Mouse (Mus musculus) limb, embryonic 10.5 days (tissue): ENCODE measurements around the gene BC024978. TPM values are rescaled to one million over a fixed set of nuclear protein-coding genes. Genes with fewer than 3 reads are reported as not detected.

ENCODE experiments used
- DNase-seq: peaks from one replicate; pipeline ENCODE4 v3.0.0-alpha.2; 2017; ENCODE audit warnings: low spot score
- H3K27ac ChIP-seq: fragments of 300-500 bp; sonication (generic); 2 replicates; pipeline ENCODE4 v1.5.1; 2016; ENCODE audit warnings: mild to moderate bottlenecking
- H3K27me3 ChIP-seq: fragments of 300-500 bp; sonication (generic); 2 replicates; pipeline ENCODE4 v1.6.1; 2016; ENCODE audit warnings: low read depth, mild to moderate bottlenecking; ENCODE audit not compliant: poor library complexity, severe bottlenecking
- H3K36me3 ChIP-seq: fragments of 300-500 bp; sonication (generic); 2 replicates; pipeline ENCODE4 v1.6.1; 2016; ENCODE audit warnings: mild to moderate bottlenecking, moderate library complexity
- H3K4me1 ChIP-seq: fragments of 300-500 bp; sonication (generic); 2 replicates; pipeline ENCODE4 v1.6.1; 2016
- H3K4me3 ChIP-seq: fragments of 300-500 bp; sonication (generic); 2 replicates; pipeline ENCODE4 v1.5.1; 2016; ENCODE audit warnings: mild to moderate bottlenecking, moderate library complexity
- H3K9me3 ChIP-seq: fragments of 300-500 bp; sonication (generic); replicated peaks from 2 replicates; pipeline ENCODE4 v1.6.1; 2016; ENCODE audit warnings: mild to moderate bottlenecking
- WGBS: fragments of 180-500 bp; shearing (Covaris S2); methylation state at CpG from one replicate; pipeline ENCODE4 v1.1.7; 2016; 5-methylcytosine and 5-hydroxymethylcytosine counted together
- polyA plus RNA-seq: library from polyadenylated mRNA; unstranded; fragments of >200 nt; fragmentation: Nextera tagmentation; extraction: Ambion mirVana; gene quantifications from 2 replicates; pipeline ENCODE4 v1.2.1, GENCODE M21; 2016

The BC024978 gene
- polyA plus RNA-seq, 1 experiment from 2014 or later, result 4.5 TPM

DNA sequence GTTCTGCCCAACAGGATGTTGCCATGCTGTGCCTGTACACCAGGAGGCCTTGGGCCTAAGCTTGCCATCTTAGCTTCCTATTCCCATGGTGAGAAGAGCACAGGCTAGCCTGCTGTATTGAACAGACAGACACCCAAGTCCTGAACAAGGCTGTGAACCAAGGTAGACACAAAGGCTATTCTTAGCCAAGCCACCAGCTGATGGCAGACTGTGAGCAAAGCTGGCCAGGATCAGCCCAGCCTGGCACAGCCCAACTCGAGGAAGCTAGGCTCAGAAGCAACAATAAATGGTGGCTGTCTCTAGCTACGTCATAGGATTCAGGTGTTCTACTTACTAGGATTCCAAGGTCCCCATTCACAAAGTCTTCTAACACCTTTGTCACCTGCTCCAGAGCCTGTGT is 17.0 kb downstream of the BC024978 start:
- DNase-seq, result no peak
- no peaks in the 10 kb centered on the region for H3K4me1 ChIP-seq
- 96% methylated on average over 2 of the region's 2 CpGs for WGBS
- H3K36me3 ChIP-seq, result peaks cover 91% of the 10 kb centered on the region
- no peak overlapping the region for H3K27ac ChIP-seq
- H3K27me3 ChIP-seq, result no peaks in the 10 kb centered on the region
- no peaks in the 10 kb centered on the region for H3K9me3 ChIP-seq
- H3K4me3 ChIP-seq, result no peak overlapping the region

DNA sequence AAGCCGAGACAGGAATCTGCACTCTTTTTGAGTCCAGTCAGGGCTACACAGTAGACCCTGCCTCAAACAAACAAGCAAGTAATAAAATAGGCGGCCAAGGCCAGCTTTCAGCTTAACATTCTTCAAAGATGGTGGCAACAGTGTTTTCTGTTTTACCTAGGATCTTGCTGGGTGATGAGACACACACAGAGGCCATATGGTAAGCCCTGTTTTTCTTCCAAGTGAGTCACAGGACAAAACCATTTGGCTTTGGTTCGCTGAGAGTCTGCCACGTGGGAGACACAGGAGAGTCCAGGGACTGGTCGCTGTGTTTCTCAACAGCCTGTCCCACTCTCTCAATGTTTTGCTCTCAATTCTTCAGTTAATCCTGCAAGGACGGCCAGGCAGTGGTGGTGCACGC is 23.0 kb downstream of the BC024978 start:
- H3K27ac ChIP-seq, result no peak overlapping the region
- H3K36me3 ChIP-seq, result peaks cover 70% of the 10 kb centered on the region
- WGBS, result 83% methylated on average over 7 of the region's 7 CpGs

DNA sequence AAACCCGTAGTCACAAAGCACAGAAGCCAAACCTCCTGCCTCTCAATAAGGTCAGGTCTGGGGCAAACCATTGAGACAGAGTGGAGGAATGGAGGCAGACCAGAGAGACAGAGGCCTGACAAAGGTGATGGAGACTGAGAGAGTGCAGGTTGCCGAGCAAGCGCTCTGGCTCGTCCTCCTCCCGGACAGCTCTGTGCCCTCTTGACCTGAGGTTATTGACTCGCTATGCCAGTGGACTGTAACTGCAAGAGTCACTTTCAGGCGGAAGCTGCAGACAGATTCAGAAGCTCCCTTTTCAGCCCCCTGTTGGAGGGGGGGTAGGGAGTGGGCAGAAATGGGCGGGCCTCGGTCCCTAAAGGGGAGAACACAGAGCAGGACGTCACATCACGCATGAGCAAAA is 24.4 kb downstream of the BC024978 start:
- Histone ChIP-seq H3K27me3 (no peaks in the 10 kb centered on the region), H3K4me1 (peaks cover 11% of the 10 kb centered on the region), H3K9me3 (no peaks in the 10 kb centered on the region), H3K4me3 (no peak overlapping the region), H3K27ac (no peak overlapping the region), H3K36me3 (peaks cover 60% of the 10 kb centered on the region)
- DNase-seq, result no peak
- 76% methylated on average over 11 of the region's 11 CpGs for WGBS

More for the DNA sequence above, 23.0 kb downstream of the BC024978 start:
- Histone ChIP-seq H3K4me1 (no peaks in the 10 kb centered on the region), H3K4me3 (no peak overlapping the region), H3K9me3 (no peaks in the 10 kb centered on the region), H3K27me3 (no peaks in the 10 kb centered on the region)
- DNase-seq, result no peak

DNA sequence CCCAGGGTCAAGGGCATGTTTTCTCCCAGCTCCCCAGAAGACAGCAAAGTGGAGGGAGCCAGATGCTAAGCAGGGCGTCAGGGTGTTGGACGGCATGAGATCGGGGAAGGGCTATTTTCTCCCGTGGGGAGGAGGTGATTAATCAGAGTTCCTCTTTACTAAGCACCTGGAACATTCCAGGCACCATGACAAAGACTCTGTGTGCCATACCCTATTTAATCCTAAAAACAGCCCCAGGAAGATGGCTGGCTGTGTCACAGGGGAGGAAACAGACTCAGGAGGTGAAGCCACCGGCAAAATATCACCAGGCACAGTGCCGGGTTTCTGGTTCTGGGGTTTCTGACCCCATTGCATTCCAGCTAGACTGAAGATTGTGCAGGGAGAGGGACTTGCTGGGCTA is 26.4 kb downstream of the BC024978 start:
- H3K27me3 ChIP-seq, result no peaks in the 10 kb centered on the region
- no peaks in the 10 kb centered on the region for H3K9me3 ChIP-seq
- 81% methylated on average over 6 of the region's 6 CpGs for WGBS
- H3K36me3 ChIP-seq, result peaks cover 43% of the 10 kb centered on the region
- H3K27ac ChIP-seq, result no peak overlapping the region
- H3K4me1 ChIP-seq, result peaks cover 31% of the 10 kb centered on the region
- DNase-seq, result no peak
- no peak overlapping the region for H3K4me3 ChIP-seq

DNA sequence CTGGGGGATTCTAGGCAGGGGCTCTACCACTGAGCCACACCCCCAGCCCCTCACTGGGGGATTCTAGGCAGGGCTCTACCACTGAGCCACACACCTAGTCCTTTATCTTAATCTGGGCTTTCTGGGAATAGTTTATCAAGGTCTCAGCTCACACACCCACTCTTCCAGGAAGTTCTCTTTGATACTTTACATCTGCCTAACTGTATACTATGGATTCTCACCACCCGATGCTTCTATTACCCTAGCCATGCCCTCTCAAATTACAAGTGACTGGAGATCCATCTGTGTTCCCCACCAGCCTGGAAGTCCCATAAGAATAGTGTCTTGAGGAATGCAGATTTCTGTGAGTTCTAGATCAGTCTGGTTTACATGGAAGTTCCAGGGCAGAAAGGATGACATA is 27.0 kb downstream of the BC024978 start:
- WGBS, result 83% methylated on average over 1 of the region's 1 CpGs
- H3K36me3 ChIP-seq, result peaks cover 38% of the 10 kb centered on the region
- no peak overlapping the region for H3K27ac ChIP-seq
- no peaks in the 10 kb centered on the region for H3K9me3 ChIP-seq
- H3K4me1 ChIP-seq, result peaks cover 37% of the 10 kb centered on the region
- no peak for DNase-seq
- no peaks in the 10 kb centered on the region for H3K27me3 ChIP-seq
- no peak overlapping the region for H3K4me3 ChIP-seq

DNA sequence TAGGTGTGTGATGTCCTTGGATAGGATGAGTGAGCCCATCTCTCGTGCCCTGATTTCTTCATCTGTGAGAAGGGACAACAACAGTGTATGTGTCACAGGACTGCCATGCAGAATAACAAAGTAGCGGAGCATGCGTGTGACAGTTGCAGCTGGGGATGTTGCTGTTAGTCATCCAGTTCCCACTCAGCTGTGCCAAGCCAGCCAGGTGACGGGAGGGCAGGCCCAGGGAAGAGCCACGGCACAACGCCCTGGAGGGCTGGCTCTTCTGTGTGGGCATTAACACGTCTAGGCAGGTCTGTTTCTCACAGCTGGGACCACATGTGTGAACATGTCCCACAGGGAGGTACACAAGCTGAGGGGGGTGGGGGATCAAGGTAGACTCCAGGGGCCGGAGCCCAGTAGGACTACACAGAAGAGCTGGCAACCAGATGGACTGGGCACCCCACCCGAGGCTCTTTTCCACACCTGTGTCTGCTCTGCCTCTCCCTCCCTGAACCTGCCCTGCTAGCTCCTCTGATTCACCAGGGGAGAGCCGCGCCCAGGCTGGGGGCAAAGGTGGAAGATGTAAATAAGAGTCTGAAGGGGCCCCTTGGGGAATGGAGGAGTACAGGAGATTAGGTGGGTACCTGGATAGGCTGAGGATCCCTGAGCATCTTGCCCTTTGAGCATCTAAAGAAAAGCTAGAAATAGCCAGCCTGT is 29.4 kb downstream of the BC024978 start:
- no peaks in the 10 kb centered on the region for H3K27me3 ChIP-seq
- H3K4me1 ChIP-seq, result peaks cover 41% of the 10 kb centered on the region
- no peak for DNase-seq
- no peaks in the 10 kb centered on the region for H3K9me3 ChIP-seq
- H3K36me3 ChIP-seq, result peaks cover 17% of the 10 kb centered on the region
- WGBS, result 81% methylated on average over 11 of the region's 11 CpGs
- no peak overlapping the region for H3K27ac ChIP-seq
- 0 out of 2 replicates have a peak overlapping the region, but pooled peaks have one; percentile 13 for H3K4me3 ChIP-seq

DNA sequence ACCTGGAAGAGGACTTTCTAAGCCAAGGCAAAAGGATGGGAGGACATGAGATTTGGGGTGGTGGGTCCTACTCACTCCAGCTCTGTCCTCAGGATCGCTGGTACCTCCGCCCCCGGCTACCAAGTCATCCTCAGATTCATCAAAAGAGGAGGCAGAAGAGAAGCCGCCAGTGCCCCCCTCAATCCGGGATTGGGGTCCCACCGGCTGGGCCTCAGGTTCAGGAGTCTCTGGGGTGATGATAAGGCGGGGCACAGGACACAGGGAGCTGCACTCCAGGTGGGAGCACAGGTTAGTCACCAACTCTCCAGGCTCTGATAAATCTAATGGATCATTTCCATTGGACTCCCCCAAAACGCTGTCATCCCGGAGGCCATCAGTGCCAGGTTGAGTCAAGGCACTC is 31.7 kb downstream of the BC024978 start:
- Histone ChIP-seq H3K27ac (0 out of 2 replicates have a peak overlapping the region, but pooled peaks have one; percentile 14), H3K9me3 (no peaks in the 10 kb centered on the region), H3K27me3 (no peaks in the 10 kb centered on the region), H3K4me1 (peaks cover 41% of the 10 kb centered on the region), H3K36me3 (peaks cover 11% of the 10 kb centered on the region), H3K4me3 (peak overlapping the region; percentile 88)
- no peak for DNase-seq
- 35% methylated on average over 9 of the region's 9 CpGs for WGBS

DNA sequence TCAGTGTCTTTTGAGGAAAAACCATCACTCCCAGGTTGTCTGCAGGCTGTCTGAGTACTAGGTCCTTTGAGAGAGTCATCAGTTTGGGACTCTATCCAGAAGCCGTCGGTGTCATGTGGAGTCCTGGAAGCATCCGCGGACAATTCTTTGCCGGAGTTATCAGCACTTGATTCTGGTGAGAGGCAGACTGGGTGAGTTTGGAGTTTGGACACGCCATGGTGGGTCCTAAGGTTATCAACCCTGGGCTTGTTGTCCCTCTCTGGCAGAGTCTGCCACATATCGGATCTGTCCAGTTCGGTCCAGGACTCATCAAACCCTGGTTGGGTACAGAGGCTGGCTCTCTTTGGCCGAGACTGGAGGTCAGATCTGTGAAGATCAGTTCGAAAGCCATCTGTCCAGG is 32.1 kb downstream of the BC024978 start:
- Histone ChIP-seq H3K27me3 (no peaks in the 10 kb centered on the region), H3K4me1 (peaks cover 41% of the 10 kb centered on the region)
- no peak for DNase-seq

DNA sequence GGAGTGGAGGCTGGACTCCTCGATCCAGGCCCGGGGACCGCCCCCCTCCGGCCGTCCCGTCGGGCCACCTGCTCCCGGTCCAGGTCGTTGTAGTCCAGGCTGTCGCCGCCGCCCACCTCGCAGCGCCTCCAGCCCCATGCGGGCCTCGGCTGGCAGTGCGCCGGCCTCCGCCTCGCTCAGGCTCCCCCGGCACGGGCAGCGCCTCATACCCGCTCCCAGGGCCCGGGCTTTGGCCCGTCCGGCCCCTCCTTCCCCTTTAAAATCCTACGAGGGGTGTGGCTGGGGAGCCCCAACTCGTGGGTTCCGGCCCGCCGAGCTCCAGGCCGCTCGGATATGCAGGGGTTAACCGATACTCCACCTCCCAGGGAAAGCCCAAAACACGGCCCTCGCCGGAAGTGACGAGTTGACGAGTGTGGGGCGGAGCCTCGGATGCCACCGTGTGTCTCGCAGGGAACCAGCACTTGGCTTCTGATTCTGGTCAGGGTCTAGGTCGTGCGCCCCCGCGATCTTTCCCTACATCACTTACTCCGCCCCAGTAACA is 32.8 kb downstream of the BC024978 start, which contains the start of gene Itpkc:
TSS of gene Itpkc (minus strand) at position 381 of the 541 bp plus-strand sequence.
- Histone ChIP-seq H3K4me1 (peaks cover 43% of the 10 kb centered on the region), H3K27ac (peak within 1 kb of the TSS; percentile 92), H3K9me3 (no peaks in the 10 kb centered on the region), H3K4me3 (peak within 1 kb of the TSS; percentile 88), H3K36me3 (no peaks in the 10 kb centered on the region), H3K27me3 (no peaks in the 10 kb centered on the region)
- under 1% methylated on average over 49 of the region's 49 CpGs for WGBS
- DNase-seq, result peak; percentile 98

More for the DNA sequence above, 32.1 kb downstream of the BC024978 start:
- no peaks in the 10 kb centered on the region for H3K9me3 ChIP-seq
- peak overlapping the region; percentile 88 for H3K4me3 ChIP-seq
- 7% methylated on average over 10 of the region's 10 CpGs for WGBS
- H3K36me3 ChIP-seq, result peaks cover 7% of the 10 kb centered on the region
- peak overlapping the region; percentile 92 for H3K27ac ChIP-seq

DNA sequence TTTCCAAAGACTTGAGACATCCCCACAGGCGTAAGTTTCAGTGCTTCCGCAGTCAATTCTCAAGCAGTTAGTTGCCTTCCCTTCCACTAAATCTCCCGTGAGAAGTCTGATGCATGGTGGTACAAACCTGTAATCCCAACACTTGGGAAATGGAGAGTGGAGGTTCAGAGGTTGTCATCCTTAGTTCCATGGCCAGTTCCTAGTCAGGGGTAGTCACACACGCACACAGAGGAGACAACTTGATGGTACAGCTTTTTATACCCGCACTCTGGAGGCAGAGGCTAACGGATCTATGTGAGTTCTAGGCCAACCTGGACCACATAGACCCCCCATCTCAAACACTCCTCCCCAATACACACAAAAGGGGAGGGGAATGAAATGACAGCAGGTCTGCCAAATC is 33.3 kb downstream of the BC024978 start:
- no peaks in the 10 kb centered on the region for H3K27me3 ChIP-seq
- WGBS, result 15% methylated on average over 6 of the region's 6 CpGs
- no peaks in the 10 kb centered on the region for H3K36me3 ChIP-seq
- no peaks in the 10 kb centered on the region for H3K9me3 ChIP-seq
- DNase-seq, result no peak
- peaks cover 48% of the 10 kb centered on the region for H3K4me1 ChIP-seq
- H3K4me3 ChIP-seq, result peak overlapping the region; percentile 88
- H3K27ac ChIP-seq, result peak overlapping the region; percentile 92

DNA sequence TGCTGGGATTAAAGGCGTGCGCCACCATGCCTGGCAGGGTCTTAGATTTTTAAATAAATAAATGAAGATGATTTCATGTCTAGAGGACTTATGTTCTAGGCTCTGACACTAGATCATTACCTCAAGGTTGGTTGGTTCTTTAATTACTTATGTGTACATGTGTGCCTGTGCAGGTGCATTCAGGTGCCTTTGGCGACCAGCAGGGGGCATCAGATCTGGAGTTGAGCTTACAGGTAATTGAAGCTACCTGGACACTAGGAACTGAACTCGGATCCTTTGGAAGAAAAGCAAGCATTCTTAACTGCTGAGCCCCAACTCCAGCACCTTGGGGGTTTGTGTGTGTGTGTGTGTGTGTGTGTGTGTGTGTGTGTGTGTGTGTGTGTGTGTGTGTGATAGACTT is 35.2 kb downstream of the BC024978 start:
- Histone ChIP-seq H3K9me3 (no peaks in the 10 kb centered on the region), H3K4me1 (peaks cover 34% of the 10 kb centered on the region), H3K27me3 (no peaks in the 10 kb centered on the region), H3K27ac (no peak overlapping the region), H3K36me3 (no peaks in the 10 kb centered on the region), H3K4me3 (no peak overlapping the region)
- 74% methylated on average over 4 of the region's 4 CpGs for WGBS
- DNase-seq, result no peak

DNA sequence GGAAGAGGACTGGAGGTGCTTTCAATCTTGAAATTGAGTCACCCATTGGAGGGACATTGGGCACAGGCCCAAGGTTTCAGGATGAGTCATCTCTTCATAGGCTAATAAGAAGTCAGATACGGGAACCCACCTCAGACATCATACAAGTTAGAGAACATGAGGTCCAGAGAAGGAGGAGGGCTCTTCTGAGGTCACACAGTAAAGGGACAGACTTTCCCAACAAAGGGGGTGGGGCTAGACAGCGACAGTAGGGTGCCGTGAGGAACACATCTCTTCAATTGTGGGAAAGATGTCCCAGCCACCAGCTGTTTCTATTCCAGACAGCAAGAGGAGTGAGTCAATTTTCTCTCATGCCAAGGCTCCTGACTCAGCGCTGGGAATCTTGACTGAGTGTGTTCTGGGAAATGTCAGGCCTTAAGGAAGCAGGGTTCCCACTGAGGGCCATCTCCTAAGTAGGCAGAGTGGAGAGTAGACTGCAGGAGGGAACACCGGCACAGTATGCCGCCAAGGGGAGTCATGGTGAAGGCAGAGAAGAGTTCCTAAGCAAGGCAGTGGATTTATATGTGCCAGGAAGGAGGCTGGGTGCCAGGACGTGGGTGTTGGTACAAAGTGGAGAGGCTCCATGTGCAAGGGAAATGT is 36.2 kb downstream of the BC024978 start:
- H3K27me3 ChIP-seq, result no peaks in the 10 kb centered on the region
- H3K4me3 ChIP-seq, result no peak overlapping the region
- 84% methylated on average over 7 of the region's 7 CpGs for WGBS
- H3K4me1 ChIP-seq, result peaks cover 23% of the 10 kb centered on the region
- no peaks in the 10 kb centered on the region for H3K9me3 ChIP-seq
- DNase-seq, result no peak
- H3K27ac ChIP-seq, result peak overlapping the region; percentile 85; the same call in 1 of the 2 replicates
- H3K36me3 ChIP-seq, result no peaks in the 10 kb centered on the region

DNA sequence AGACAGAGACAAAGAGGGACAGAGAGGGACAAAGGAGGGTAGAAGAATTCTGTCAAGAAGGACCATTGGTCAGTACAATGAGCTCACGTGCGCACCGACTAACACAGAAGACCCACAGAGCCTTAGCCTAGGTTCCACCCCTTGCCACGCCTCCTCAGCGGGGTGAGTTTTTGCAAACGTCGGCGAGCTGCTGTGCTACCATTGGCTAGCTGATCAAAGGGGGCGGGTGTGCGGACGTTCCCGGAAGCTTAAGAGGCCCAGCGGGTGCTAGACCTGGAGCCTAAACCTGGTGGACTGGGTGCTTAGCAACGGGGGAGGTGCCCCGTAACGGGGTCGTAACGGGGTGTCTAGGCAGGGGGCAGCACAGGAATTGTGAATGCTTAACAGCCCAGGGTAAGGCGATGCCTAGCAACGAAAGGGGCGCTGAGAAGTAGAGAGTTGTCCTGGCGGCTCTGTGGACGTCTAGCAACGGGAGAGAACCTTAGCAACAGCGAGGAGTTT is 37.2 kb downstream of the BC024978 start, which contains the start of gene Coq8b:
TSS of gene Coq8b (plus strand) at position 243 of the 501 bp plus-strand sequence.
- WGBS, result under 1% methylated on average over 25 of the region's 25 CpGs

More for the DNA sequence above, 37.2 kb downstream of the BC024978 start, which contains the start of gene Coq8b:
- no peaks in the 10 kb centered on the region for H3K9me3 ChIP-seq
- H3K27ac ChIP-seq, result peak within 1 kb of the TSS; percentile 85
- peaks cover 6% of the 10 kb centered on the region for H3K36me3 ChIP-seq
- no peaks in the 10 kb centered on the region for H3K27me3 ChIP-seq
- peaks cover 13% of the 10 kb centered on the region for H3K4me1 ChIP-seq
- peak; percentile 95 for DNase-seq
- H3K4me3 ChIP-seq, result peak within 1 kb of the TSS; percentile 61
